Comparison of ENCODE assay signal across 16 mouse cellular contexts in the genomic region with DNA sequence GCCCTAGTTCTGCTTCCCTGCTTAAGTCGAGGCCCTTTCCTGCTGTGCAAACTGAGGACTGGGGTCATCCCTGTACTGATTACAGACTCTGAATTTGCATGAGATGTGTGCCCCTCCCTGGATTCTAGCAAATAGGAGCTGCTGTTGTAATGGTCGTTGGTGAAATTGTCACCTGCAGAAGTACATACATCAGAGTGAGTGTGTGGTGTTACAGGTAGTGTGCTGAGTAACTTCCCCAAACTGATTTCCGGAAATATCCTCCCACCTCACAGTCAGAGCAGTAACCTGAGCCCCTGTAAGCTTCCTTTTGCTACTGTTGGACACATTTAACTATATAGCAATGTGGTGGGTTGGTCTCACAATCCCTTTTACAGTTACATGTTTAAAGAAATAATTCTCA.
"Had no signal": no experiment of that assay in that cellular context is flagged by ENCODE, and none has a peak within 500 bp of the region (broad histone marks: within the 10 kb centered on the region; RNA-seq: fewer than 3 reads in every experiment).

No protein-coding gene starts in this region.

- H3K9me3 ChIP-seq: kidney, embryonic 15.5 days; liver, embryonic 13.5 days; megakaryocyte, embryonic 14.5 days; midbrain, embryonic 15.5 days; neural tube, embryonic 13.5 days; stomach, embryonic 15.5 days had no signal

- DNase-seq: kidney, adult 2 months; kidney, postnatal 36 days; liver; liver, embryonic 13.5 days; liver, postnatal 0 days; lung, postnatal 4 days; thymus, postnatal 36 days had no signal

- H3K27me3 ChIP-seq: kidney, embryonic 15.5 days; limb, embryonic 12.5 days; liver, embryonic 13.5 days; megakaryocyte, embryonic 14.5 days; midbrain, embryonic 15.5 days; neural tube, embryonic 13.5 days; stomach, embryonic 15.5 days had no signal

- H3K4me2 ChIP-seq: kidney, embryonic 15.5 days; limb, embryonic 12.5 days; liver, embryonic 13.5 days; midbrain, embryonic 11.5 days; midbrain, embryonic 15.5 days; neural tube, embryonic 13.5 days; stomach, embryonic 15.5 days had no signal

- ATAC-seq: intestine, embryonic 16.5 days; liver, postnatal 0 days; lung, postnatal 0 days; midbrain, embryonic 15.5 days had no signal

- H3K9ac ChIP-seq: kidney, embryonic 15.5 days; limb, embryonic 12.5 days; liver, embryonic 13.5 days; liver, postnatal 0 days; midbrain, embryonic 15.5 days; neural tube, embryonic 13.5 days; stomach, embryonic 15.5 days had no signal

- H3K4me3 ChIP-seq: kidney, embryonic 15.5 days; limb, embryonic 12.5 days; liver, embryonic 13.5 days; megakaryocyte, embryonic 14.5 days; midbrain, embryonic 15.5 days; neural tube, embryonic 13.5 days; stomach, embryonic 15.5 days had no signal

- H3K36me3 ChIP-seq: midbrain, embryonic 15.5 days; stomach, embryonic 15.5 days had no signal

- H3K27ac ChIP-seq: kidney, embryonic 15.5 days; limb, embryonic 12.5 days; liver, embryonic 13.5 days; midbrain, embryonic 15.5 days; neural tube, embryonic 13.5 days; stomach, embryonic 15.5 days had no signal
